Mouse (Mus musculus) embryonic facial prominence, embryonic 13.5 days (tissue): Measurements from ENCODE around the gene Cyp2c23. TPM values are rescaled to one million over a fixed set of nuclear protein-coding genes. Genes with fewer than 3 reads are reported as not detected.

Experiments used
- ATAC-seq: fragments of 200-750 bp; cut with Nextera tagmentation; 2 replicates; pipeline ENCODE4 v1.8.0; 2017; ENCODE audit warnings: low read depth; ENCODE audit not compliant: insufficient number of reproducible peaks, insufficient read depth, low FRiP score, low TSS enrichment
- H3K27ac ChIP-seq: fragments of 300-500 bp; sonication (generic); 2 replicates; pipeline ENCODE4 v1.5.1; 2015; ENCODE audit warnings: moderate library complexity, mild to moderate bottlenecking, inconsistent platforms
- H3K27me3 ChIP-seq: fragments of 300-500 bp; sonication (generic); 2 replicates; pipeline ENCODE4 v1.6.1; 2015; ENCODE audit warnings: mild to moderate bottlenecking, inconsistent platforms
- H3K36me3 ChIP-seq: fragments of 300-500 bp; sonication (generic); 2 replicates; pipeline ENCODE4 v1.6.1; 2015; ENCODE audit warnings: mild to moderate bottlenecking, inconsistent platforms
- H3K4me1 ChIP-seq: fragments of 300-500 bp; sonication (generic); 2 replicates; pipeline ENCODE4 v1.6.1; 2015; ENCODE audit warnings: inconsistent platforms
- H3K4me2 ChIP-seq: fragments of 300-500 bp; sonication (generic); 2 replicates; pipeline ENCODE4 v1.6.1; 2015; ENCODE audit warnings: moderate library complexity, mild to moderate bottlenecking, inconsistent platforms
- H3K4me3 ChIP-seq: fragments of 300-500 bp; sonication (generic); 2 replicates; pipeline ENCODE4 v1.5.1; 2015; ENCODE audit warnings: mild to moderate bottlenecking, inconsistent platforms
- H3K9ac ChIP-seq: fragments of 300-500 bp; sonication (generic); 2 replicates; pipeline ENCODE4 v1.6.1; 2015; ENCODE audit warnings: mild to moderate bottlenecking, inconsistent platforms
- H3K9me3 ChIP-seq: fragments of 300-500 bp; sonication (generic); 2 replicates; pipeline ENCODE4 v1.6.1; 2016; ENCODE audit warnings: inconsistent platforms
- WGBS: fragments of 180-500 bp; shearing (Covaris S2); methylation state at CpG from one replicate; pipeline ENCODE4 v1.1.7; 2015; ENCODE audit warnings: mixed read lengths; 5-methylcytosine and 5-hydroxymethylcytosine counted together
- polyA plus RNA-seq: library from polyadenylated mRNA; unstranded; fragments of >200 nt; fragmentation: Nextera tagmentation; extraction: Ambion mirVana; gene quantifications from 2 replicates; pipeline ENCODE4 v1.2.1, GENCODE M21; 2015

Gene Cyp2c23
- polyA plus RNA-seq, 1 experiment from 2014 or later = not detected

GRCm38 (mm10) chr19:43966481-43966880 is 62.5 kb downstream of the Cyp2c23 start:
- 63% methylated on average over 2 of the region's 2 CpGs for WGBS

DNA sequence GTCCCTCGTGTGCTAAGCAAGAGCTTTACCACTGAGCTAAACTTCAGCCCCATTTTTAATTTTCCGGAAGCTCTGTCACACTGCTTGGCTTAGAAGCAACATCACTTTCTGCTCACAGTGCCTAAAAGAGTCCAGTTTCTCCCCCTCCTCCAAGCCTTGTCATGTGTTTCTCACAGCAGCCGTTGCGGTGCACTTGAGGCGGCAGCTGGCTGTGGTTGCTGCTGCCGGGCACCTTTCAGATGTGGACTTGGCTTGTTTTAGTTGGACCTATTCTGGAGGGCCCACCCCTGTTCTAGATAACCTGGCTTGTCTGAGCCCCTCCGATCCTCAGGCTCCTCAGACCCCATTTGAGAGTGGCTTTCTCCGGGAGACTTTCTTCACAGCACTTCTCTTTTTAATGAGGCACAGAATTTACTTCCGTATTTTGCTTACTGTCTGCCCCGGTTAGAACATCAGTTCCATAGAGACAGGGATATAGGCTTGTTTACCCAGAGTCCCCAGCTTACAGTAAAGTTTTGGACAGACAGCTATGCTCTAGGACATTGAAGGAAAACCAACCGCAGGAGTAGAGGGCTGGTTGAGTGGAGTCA is 63.4 kb downstream of the Cyp2c23 start:
- no peak overlapping the region for H3K4me2 ChIP-seq
- no peak for ATAC-seq
- H3K9ac ChIP-seq = no peak overlapping the region
- 80% methylated on average over 11 of the region's 11 CpGs for WGBS
- H3K27ac ChIP-seq = no peak overlapping the region
- H3K9me3 ChIP-seq = 0 out of 2 replicates have a peak, but pooled peaks cover 3% of the 10 kb centered on the region
- peaks cover 3% of the 10 kb centered on the region; the same call in 1 of the 2 replicates for H3K27me3 ChIP-seq
- H3K4me1 ChIP-seq = no peaks in the 10 kb centered on the region
- H3K36me3 ChIP-seq = no peaks in the 10 kb centered on the region
- H3K4me3 ChIP-seq = no peak overlapping the region

More at GRCm38 (mm10) chr19:43966481-43966880, 62.5 kb downstream of the Cyp2c23 start:
- no peaks in the 10 kb centered on the region for H3K9me3 ChIP-seq
- no peak overlapping the region for H3K4me3 ChIP-seq
- no peak overlapping the region for H3K9ac ChIP-seq
- H3K27ac ChIP-seq = no peak overlapping the region
- ATAC-seq = no peak
- no peak overlapping the region for H3K4me2 ChIP-seq
- H3K36me3 ChIP-seq = no peaks in the 10 kb centered on the region
- no peaks in the 10 kb centered on the region for H3K4me1 ChIP-seq
- peaks cover 3% of the 10 kb centered on the region; the same call in 1 of the 2 replicates for H3K27me3 ChIP-seq

DNA sequence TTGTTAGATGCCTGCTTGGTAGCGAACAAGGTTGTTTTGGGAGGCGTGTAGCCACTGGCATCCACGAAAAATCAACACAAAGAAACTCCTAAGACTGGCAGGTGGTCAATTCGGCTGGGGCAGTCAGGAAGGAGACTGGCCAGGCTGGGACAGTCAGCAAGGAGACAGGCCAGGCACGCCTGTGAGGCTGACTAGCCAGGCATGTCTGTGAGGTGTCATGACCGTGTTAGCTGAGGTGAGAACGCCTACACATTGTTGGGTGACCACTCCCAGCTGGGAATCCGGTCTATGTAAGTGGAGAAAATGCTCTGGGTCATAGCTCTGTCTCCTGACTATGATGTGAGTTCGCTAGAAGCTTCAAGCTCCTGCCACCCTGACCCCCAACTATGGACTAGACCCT is 66.2 kb downstream of the Cyp2c23 start:
- H3K9ac ChIP-seq = no peak overlapping the region
- H3K4me1 ChIP-seq = peaks cover 5% of the 10 kb centered on the region
- 64% methylated on average over 9 of the region's 9 CpGs for whole genome bisulfite sequencing
- H3K27me3 ChIP-seq = peaks cover 3% of the 10 kb centered on the region; the same call in 1 of the 2 replicates
- no peak for ATAC-seq
- 0 out of 2 replicates have a peak, but pooled peaks cover 3% of the 10 kb centered on the region for H3K9me3 ChIP-seq
- no peak overlapping the region for H3K4me2 ChIP-seq
- no peak overlapping the region for H3K4me3 ChIP-seq
- H3K36me3 ChIP-seq = no peaks in the 10 kb centered on the region
- no peak overlapping the region for H3K27ac ChIP-seq

- H3K4me1 ChIP-seq = peaks cover 12% of the 10 kb centered on the region
- 85% methylated on average over 2 of the region's 2 CpGs for WGBS
- H3K4me3 ChIP-seq = no peak overlapping the region
- H3K9ac ChIP-seq = no peak overlapping the region
- peaks cover 3% of the 10 kb centered on the region; the same call in 1 of the 2 replicates for H3K27me3 ChIP-seq
- H3K4me2 ChIP-seq = no peak overlapping the region
- H3K27ac ChIP-seq = no peak overlapping the region
- H3K9me3 ChIP-seq = 0 out of 2 replicates have a peak, but pooled peaks cover 3% of the 10 kb centered on the region
- H3K36me3 ChIP-seq = no peaks in the 10 kb centered on the region
- no peak for ATAC-seq
These were observed 67.8 kb downstream of the Cyp2c23 start for GRCm38 (mm10) chr19:43961185-43961584.

GRCm38 (mm10) chr19:43960014-43960413 is 69.0 kb downstream of the Cyp2c23 start:
- Histone ChIP-seq H3K9me3 (0 out of 2 replicates have a peak, but pooled peaks cover 3% of the 10 kb centered on the region), H3K4me2 (no peak overlapping the region), H3K27ac (no peak overlapping the region), H3K36me3 (no peaks in the 10 kb centered on the region), H3K27me3 (peaks cover 3% of the 10 kb centered on the region; the same call in 1 of the 2 replicates), H3K9ac (no peak overlapping the region), H3K4me1 (peaks cover 12% of the 10 kb centered on the region), H3K4me3 (no peak overlapping the region)
- 88% methylated on average over 11 of the region's 11 CpGs for WGBS
- ATAC-seq = no peak

DNA sequence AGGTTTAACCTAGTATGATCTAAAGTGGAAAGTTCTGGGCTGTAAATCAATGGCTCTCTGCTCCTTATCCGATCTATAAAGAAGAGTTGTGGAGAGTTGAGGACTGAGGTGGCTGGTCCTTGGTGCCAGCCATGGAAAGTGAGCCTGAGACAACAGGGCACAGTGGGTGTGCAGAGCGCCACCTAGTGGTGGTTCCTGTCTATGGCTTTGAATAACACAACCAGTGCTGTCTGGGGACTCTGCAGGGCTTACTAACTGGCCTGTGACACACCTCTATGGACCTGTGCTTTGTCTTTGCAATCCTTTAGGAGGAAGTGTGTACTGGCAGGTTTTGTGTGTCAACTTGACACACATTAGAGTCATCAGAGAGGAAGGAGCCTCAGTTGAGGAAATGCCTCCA is 69.8 kb downstream of the Cyp2c23 start:
- ATAC-seq = no peak
- H3K27ac ChIP-seq = no peak overlapping the region
- H3K9me3 ChIP-seq = 0 out of 2 replicates have a peak, but pooled peaks cover 3% of the 10 kb centered on the region
- H3K9ac ChIP-seq = no peak overlapping the region
- peaks cover 12% of the 10 kb centered on the region for H3K4me1 ChIP-seq
- no peak overlapping the region for H3K4me3 ChIP-seq
- WGBS = 30% methylated on average over 2 of the region's 2 CpGs
- H3K4me2 ChIP-seq = no peak overlapping the region
- no peaks in the 10 kb centered on the region for H3K36me3 ChIP-seq
- 0 out of 2 replicates have a peak, but pooled peaks cover 3% of the 10 kb centered on the region for H3K27me3 ChIP-seq

- ATAC-seq = no peak
- Histone ChIP-seq H3K9me3 (0 out of 2 replicates have a peak, but pooled peaks cover 3% of the 10 kb centered on the region), H3K36me3 (no peaks in the 10 kb centered on the region), H3K9ac (no peak overlapping the region), H3K27ac (no peak overlapping the region), H3K4me1 (peaks cover 12% of the 10 kb centered on the region), H3K4me2 (0 out of 2 replicates have a peak overlapping the region, but pooled peaks have one; percentile 20), H3K4me3 (no peak overlapping the region), H3K27me3 (0 out of 2 replicates have a peak, but pooled peaks cover 2% of the 10 kb centered on the region)
- 60% methylated on average over 4 of the region's 4 CpGs for WGBS
These were observed 71.1 kb downstream of the Cyp2c23 start for GRCm38 (mm10) chr19:43957881-43958280.

DNA sequence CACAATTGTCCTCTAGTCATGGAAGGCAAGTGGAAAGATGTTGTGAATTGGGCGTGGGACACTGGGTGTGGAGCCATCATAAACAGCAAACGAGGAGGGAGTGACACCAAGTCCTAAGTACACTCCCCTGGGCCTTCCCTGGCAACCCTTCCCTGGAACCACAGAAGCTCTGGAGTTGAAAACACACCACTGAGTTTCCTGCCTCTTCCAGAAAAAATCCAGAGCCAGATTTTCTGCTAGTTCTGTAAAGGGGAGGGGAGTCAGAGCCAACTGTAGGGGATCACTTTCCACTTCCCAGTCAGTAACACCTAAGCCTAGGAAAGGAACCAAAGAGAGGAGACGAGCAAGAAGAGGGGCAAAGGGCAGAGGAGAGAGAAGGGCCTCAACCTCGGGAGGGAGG is 71.6 kb downstream of the Cyp2c23 start:
- peaks cover 12% of the 10 kb centered on the region for H3K4me1 ChIP-seq
- no peaks in the 10 kb centered on the region for H3K36me3 ChIP-seq
- 13% methylated on average over 4 of the region's 4 CpGs for WGBS
- no peak overlapping the region; the same call in 1 of the 2 replicates for H3K27ac ChIP-seq
- H3K9ac ChIP-seq = no peak overlapping the region
- H3K4me3 ChIP-seq = no peak overlapping the region
- 0 out of 2 replicates have a peak, but pooled peaks cover 3% of the 10 kb centered on the region for H3K9me3 ChIP-seq
- H3K4me2 ChIP-seq = peak overlapping the region; percentile 20; the same call in 1 of the 2 replicates
- H3K27me3 ChIP-seq = no peaks in the 10 kb centered on the region
- no peak for ATAC-seq

- Histone ChIP-seq H3K9ac (no peak overlapping the region), H3K9me3 (no peaks in the 10 kb centered on the region), H3K4me3 (no peak overlapping the region), H3K4me2 (no peak overlapping the region), H3K27me3 (no peaks in the 10 kb centered on the region), H3K36me3 (no peaks in the 10 kb centered on the region), H3K4me1 (peaks cover 12% of the 10 kb centered on the region), H3K27ac (no peak overlapping the region)
- 74% methylated on average over 5 of the region's 5 CpGs for WGBS
- no peak for ATAC-seq
These were observed 73.7 kb downstream of the Cyp2c23 start for GRCm38 (mm10) chr19:43955266-43955665.

Other genes with a start within 250 kb of the Cyp2c23 start
- gene Abcc2, start 247.0 kb downstream of the Cyp2c23 start, polyA plus RNA-seq = 0.08 and 0.28 TPM in 2 replicates
- gene Dnmbp, start 89.0 kb downstream of the Cyp2c23 start, polyA plus RNA-seq = 19.9 and 20.5 TPM in 2 replicates
- gene Cpn1, start 42.7 kb downstream of the Cyp2c23 start, polyA plus RNA-seq = 1.6 TPM in 1 of 2 replicates, not detected in the other
- 31.3 and 31.4 TPM in 2 replicates for gene Erlin1, start 40.6 kb upstream of the Cyp2c23 start, polyA plus RNA-seq
- gene Chuk, start 78.3 kb upstream of the Cyp2c23 start, polyA plus RNA-seq = 49.9 and 54.3 TPM in 2 replicates
- gene Cwf19l1, start 106.7 kb upstream of the Cyp2c23 start, polyA plus RNA-seq = 34.1 and 43.6 TPM in 2 replicates
- gene Bloc1s2, start 117.2 kb upstream of the Cyp2c23 start, polyA plus RNA-seq = 93.7 and 98.7 TPM in 2 replicates
- gene Pkd2l1, start 163.2 kb upstream of the Cyp2c23 start, polyA plus RNA-seq = not detected in 2 replicates
- gene Scd3, start 174.1 kb upstream of the Cyp2c23 start, polyA plus RNA-seq = 0.22 TPM in 1 of 2 replicates, not detected in the other